Mouse (Mus musculus): Measurements from ENCODE around the gene Dlx2.

Dlx2 gene

DNA sequence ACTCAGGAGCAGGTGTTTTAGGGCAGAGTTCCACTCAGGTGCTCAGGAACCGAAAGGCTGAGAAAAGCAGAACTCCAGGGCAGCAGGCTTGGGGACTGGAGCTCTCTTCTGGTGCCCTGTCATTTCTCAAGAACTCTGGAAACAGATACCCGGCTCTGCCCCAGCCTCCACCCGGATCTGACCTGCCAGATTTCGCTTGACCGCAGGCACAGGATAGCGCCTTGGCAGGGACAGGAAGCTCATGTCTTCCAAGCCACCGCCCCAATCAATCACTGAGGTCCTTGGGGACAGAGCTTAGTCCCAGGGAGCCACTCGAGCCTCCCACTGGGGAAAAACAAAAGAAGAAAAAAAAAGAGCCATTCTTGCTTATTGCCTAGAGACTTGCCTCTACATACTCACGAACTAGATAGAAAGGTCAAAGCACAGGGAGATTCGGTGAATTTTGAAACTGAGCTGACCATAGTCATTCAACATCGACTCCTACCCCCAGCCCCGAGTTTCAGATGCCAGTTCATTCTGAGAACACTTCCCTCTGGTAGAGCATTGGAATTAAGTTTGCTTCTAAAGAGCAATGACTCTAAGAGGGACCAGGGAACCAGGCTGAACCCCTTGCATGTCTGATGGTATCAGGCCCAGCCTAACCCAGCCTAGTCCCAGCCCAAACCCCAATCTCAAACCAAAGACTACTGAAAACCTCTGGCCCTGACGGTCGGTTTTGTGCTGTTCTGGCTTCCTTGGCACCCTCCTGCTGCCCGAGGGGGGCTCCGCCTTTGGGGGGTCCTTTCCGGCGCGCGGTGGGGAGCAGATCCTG lies 12.1 kb downstream of the Dlx2 start:
- DNase-seq: no peak

DNA sequence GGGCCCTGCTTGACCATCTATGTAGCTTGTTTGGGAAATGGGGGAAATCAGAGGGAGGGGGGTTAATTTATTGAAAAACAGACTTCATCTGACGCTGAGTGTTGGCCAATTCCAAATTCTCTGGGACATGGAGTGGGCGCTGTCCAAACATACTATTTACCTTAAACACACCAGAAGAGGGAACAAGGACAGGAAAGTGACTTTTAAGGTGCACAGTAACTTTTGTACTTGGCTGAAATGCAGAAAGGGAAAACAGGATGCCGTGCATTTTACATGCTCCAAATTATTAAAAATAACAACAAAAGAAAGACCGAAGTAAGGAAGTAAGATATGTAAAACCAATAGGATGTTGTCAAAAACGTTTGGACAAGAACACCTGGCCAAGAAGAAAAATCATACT lies 13.5 kb downstream of the Dlx2 start:
- DNase-seq: no peak

DNA sequence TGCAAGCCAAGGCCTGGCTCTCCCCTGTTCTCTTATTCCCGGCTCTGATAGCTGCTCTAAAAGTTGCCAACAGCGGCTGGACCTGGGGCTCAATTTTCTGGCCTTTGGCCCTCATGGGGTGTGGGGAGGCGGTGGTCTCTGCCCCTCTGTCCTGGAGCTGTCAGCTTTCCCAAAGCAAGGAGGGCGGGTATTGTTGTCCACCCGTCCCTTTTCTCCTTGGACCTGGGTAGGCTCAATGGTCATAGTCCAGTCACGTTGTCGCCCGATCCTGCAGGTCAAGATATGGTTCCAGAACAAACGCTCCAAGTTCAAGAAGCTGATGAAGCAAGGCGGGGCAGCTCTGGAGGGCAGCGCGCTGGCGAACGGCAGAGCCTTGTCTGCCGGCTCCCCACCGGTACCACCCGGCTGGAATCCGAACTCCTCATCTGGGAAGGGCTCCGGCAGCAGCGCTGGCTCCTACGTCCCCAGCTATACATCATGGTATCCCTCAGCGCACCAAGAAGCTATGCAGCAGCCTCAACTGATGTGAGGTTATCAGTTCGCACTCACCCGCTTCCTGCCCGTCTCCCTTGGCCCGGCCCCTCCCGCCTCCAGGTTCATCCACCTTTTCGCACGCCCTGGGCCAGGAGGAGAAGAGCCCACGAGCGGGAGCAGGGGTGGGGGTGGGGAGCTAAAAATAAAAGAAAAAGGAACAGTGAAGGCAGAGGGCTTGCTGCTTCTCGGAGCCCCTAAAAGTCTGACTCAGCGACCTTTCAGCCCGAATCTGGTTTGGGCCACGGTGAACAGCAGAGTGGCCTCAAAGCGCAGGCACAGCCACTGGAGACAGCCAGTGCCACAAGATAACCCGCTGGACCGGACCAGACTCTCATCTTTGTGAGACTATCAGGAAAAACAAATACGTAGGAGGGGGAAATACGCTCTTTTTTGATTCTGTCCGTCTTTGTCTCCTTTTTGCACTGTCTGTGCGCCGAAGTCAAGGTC lies 14.3 kb downstream of the Dlx2 start:
- no peak for DNase-seq

DNA sequence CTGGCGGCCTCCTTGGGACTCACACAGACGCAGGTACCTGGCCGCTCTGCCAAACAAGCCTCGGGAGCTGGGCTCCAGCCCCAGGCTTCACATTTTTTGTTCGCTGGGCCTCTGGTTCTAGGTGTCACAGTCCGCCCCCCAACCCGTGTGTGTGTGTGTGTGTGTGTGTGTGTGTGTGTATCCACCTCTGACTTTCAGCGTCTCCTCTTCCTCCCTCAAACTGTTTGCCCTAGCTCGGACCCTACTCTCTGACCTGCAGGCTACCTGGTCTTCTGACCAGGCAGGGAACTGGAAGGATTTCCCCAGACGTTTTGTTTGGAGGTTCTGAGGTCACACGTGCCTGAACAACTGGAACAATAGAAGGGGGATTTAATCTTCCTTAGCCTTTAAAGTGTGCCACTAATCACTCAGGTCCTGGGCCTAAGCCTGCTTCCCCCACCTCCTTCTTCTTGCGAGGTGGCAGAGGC lies 15.4 kb downstream of the Dlx2 start:
- no peak for DNase-seq

DNA sequence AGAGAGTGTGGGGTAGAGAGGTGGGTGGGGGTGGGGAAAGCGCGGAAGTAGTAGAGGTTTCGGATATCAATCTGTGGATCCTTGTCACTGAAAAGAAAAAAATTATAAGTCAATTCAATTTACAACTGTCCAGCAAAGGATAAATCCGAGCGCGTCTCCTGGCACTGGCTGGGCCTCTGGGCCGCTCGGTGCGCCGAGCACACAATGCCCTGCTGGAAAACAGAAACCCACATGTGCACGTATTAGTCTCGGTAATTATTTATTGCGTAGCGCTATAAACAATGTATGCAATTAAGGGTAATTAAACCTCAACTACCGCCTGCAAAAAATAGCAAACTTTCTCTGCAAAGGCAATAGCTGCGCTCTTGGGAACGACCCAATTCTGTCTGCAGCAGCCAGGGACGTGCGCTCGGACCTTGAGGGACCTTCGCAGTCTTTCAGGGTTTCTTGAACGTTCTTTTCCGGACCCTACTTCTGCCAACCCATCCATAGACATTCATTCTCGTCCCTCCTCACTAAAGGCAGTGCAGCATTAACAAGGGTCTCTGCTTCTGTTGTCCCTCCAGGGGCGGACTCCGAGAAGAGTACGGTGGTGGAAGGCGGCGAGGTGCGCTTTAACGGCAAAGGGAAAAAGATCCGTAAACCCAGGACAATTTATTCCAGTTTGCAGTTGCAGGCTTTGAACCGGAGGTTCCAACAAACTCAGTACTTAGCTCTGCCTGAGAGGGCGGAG lies 16.0 kb downstream of the Dlx2 start:
- no peak for DNase-seq

DNA sequence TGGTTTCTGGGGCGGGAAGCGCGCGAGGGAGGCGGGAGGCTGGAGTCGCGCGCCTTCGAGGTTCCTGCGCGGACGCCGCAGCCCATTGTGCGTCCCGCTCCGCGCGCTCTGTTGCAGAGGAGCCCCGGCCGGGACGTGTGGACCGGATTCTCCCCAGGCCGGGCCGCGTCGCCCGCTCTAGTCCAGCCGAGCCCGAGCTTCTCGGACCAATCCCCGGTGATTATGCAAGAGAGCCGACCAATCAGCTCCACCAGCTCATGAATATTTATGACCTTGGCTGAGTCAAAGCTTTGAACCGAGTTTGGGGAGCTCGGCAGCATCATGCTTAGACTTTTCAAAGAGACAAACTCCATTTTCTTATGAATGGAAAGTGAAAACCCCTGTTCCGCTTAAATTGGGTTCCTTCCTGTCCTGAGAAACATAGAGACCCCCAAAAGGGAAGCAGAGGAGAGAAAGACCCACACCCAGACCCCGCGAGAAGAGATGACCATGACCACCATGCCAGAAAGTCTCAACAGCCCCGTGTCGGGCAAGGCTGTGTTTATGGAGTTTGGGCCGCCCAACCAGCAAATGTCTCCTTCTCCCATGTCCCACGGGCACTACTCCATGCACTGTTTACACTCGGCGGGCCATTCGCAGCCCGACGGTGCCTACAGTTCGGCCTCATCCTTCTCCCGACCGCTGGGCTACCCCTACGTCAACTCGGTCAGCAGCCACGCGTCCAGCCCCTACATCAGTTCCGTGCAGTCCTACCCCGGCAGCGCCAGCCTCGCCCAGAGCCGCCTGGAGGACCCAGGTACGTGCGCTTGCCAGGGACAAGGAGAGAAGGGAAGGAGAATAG lies 16.8 kb downstream of the Dlx2 start:
- DNase-seq: peak; percentile 57

DNA sequence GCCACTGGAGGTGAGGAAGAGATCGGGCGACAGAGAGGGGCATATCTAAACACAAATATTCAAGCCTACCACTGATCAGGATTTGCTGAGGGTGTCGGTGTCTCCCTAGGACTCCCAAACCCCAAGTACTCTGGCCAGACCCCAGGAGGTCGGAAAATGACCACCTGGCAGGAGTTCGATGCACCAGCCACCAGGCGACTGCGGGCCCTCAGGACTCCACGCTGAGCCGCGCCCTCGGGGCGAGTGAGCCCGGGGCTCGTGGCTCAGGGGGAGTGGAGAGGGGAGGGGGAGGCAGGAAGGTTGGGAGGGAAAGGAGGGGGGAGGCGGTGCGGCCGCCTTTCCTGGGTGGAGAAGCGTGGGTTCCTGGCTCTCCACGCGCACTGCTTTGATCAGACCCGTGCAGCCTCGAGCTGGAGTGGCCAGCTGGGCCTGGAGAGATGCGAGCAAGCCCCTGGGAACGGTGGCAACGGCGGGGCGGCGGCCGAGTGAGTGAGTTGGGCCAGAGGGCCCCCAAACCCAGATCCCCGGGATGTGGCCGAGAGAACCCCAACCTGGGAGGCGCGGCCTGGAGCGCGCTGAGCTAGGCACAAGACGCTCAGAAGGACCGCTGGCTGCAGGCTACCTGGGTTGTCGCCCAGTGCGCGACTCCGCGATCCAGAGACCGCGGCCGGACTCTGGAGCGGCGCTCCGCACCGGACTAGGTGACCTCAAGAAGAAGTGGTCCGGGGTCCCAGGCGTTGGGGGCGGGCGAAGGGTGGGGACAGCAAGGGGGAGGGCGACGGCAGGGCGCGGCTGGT lies 17.6 kb downstream of the Dlx2 start:
- DNase-seq: no peak

DNA sequence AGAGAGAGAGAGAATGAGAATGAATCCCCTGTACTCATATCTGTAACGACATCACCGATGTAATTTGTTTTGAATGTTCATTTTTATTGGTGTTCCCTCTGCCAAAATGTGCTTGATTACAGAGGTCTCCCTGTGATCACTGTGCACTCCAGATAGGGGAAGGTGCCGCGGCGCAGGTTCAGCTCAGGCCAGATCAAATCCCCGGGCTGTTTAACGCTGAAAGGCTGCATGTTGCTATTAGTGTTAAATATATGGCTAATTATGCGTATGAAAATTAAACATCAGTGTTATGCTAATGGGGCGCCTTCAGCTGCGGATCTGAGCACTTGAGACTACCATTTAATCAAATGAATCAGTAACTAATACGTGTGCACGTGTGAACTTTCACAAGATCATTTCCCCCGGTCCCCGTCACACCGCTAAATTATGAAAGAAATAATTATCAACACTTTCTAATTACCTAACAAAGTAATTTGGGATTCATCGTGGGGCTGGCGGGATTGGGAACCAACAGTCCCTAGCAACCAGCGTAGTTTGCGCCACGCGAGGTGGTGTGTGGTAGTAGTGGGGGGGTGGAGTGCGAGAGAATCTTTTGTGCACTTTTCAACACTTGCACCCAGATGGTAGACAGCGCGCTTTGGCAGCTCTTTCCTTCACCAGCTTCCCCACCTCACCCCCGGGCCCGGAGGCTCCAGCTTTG lies 18.4 kb downstream of the Dlx2 start, which contains the start of gene Dlx1:
Dlx1 (plus strand) TSS at position 100 of the 700 bp plus-strand sequence.
- DNase-seq: no peak

DNA sequence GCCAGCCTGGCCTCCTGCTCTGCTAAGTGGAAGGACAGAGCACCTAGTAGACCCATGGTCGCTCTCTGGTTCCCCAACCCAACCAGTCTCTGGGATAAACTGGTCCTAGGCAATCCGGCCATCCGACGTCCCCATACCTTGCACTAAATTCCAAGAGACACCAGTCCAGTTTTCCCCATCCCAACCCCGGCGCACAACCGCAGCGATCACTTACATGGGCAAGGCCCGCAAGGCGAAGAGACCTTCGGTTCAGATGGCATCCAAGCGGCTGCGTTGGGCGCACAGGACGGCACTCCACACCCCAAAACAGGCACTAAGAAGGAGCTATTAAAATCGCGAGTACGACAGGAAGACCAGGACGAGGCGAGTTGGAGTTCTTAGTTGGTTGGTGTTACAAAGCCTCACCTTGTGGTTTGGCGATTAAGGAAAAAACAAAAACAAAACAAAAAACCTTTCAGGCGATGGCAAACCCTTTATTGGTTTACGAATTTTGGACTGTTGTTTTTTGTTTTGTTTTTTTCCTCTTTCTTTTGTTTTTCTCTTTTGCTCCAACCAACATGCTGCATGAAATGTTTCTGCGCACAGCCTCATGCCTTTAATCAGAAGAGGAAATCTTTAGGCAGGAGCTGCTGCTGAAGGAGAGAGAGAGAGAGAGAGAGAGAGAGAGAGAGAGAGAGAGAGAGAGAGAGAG lies 19.1 kb downstream of the Dlx2 start:
- no peak for DNase-seq

DNA sequence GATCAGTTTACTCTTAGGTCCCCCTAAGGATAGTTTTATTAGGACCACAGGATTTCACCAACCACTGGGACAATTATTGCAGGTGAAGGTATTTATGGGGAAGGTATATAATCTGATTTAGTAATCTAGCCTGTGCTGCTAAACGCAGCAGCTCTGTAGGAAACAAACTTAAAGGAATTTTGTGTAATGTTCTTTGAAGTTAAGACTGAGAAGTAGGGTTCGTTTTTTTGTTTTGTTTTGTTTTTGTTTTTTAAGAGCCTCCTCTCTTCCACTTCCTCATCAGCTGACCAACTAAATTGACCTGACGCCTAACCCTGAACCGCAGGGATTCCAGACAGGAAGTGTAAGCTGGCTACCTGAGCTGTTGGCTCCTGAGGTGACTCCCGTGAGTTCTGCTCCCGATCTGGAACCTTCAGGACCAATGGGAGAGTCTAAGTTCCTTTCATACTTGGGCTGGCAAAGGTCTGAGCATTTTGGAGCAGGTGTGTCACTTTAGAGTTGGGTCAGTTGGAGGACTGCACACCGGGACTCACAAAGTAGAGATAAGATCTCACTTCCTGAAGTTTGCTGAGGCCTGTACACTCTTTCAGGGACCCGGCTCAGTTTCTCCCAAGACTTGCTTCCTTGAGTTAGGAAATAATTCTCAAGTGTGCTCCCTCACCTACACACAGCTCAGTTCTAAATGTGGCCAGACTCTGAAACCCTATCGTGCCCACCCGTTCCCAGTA lies 19.8 kb downstream of the Dlx2 start:
- DNase-seq: no peak

DNA sequence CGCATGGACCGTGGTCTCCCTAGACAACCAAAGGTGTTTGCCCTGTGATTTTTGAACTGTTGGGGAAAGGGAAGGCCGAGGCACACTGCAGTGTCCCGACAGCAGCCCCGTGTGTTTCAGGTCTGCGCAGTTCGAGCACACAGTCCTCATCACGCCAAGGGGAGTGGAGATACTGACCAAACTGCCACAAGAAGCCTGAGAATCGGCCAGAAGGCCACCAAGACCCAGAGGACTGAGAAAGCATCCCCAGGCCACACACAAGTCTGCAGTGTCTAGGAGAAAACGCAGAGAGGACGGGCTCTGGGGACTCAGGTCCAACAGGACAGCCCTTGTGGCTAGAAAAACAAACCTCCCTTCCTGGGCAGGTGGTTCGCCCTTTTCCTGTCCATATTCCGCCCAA lies 21.8 kb downstream of the Dlx2 start:
- DNase-seq: no peak

DNA sequence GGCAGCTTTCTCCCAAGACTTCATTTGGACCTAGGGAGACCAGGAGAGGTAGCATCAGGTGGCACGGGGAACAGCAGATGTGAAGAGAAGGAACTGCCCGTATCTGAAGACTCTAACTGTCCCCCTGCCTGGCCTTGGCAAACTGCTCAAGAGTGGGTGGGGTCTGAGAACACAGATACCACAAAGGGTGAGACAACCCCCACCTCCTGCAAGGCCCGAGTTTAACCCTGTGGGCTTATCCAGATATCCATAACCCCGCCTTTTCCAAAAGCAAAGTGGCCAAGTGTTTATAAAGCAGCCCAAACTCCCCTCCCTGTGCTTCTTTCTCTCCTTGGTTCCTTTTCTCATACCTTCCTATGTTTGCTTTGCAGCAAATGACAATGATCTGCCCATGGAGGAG lies 23.1 kb downstream of the Dlx2 start:
- no peak for DNase-seq

DNA sequence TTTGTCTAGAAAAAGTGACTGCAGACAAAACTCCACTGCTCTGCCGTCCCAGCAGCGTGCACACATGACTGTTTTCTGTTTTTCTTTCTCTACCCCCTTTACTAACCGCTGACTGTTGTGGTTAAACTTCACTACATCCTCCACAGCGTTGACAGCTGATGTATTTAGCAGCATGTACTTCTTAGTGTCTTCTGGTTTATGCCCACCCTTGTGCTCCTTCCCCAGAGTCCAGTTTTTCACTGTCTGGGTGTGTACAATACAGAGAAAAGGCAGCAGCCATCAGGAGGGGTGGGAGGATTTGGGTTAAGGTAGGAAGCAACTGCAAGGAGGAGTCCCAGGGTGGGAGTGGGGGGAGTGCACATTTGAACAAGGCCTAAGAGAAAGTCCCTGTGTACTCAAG lies 23.7 kb downstream of the Dlx2 start:
- no peak for DNase-seq

DNA sequence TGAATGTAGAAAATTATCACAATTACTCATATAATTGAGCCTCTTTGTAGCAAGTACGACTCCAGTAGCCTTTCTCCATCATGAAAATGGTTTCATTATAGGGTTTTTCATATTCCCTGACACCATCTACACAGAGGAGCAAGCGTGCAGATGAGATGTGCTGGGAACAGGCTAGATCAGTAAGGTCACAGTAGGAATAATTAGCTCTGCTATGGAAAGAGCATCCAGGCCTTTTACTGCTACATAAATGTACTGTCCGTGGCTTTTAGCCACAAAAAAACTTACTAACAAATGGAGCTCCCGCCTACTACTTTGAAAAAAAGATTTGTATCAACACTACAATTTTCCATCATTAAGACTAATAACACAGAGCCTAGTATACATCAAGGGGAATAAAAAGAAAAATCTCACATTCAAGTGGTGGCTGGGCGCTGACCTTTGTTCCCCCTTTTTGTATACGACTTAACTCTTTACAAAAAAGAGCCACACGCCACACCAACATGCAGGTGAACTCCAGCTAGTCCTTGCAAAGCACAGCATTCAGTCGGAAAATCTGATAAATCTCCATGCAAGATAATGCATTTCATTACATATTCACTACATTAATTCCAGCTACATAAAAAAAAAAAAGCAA lies 29.0 kb downstream of the Dlx2 start:
- no peak for DNase-seq

DNA sequence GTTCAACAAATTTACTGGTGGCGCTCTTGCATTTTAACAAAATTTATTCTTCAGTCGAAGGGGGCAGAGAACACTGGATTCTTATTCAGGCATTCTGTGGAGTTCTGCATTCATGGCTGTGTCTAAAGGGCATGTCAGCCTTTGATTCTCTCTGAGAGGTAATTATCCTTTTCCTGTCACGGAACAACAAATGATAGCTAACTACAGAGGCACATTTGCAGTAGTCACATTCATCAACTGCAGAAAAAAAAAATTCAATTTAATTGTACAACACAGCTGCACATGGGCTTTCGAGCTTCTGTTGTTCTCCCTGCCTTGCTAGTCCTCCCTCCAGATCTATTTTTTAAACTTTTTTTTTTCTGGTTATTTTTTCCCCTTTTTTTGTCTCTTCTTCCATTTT lies 29.6 kb downstream of the Dlx2 start:
- DNase-seq: no peak

DNA sequence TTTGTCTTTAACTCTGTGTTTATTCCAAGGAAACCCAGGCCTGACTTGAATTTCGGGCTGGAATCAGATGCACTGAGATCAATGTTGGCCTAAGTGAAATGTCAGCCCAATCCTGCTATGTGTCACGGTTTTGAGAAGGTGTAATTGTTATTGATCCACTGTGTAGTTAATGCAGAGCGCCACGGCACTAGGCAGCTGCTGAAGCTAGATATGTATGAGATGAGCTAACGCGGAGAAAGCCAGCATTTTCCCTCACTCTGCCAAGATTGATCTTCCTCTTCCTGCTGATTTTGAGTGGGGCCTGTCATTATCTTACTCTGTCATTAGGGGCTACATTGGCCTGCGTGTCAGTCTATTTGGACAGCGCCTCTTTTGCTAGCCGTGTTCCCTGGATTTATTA lies 34.2 kb downstream of the Dlx2 start:
- DNase-seq: no peak

DNA sequence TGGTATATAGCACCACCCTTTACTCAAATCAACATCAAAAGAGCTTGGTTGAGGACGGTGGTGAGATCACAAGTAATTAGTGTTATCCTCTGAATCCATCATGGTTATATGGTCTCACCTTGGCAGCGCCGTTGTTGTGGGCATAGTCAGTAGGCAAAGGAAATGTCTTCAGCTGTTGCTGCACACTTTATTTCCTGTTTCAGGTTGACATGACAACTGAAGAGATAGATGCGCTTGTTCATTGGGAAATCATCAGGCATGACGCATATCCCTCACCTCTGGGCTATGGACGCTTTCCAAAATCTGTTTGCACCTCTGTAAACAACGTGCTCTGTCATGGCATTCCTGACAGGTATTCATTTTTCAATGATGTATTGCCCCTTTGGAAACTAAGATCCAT lies 35.3 kb downstream of the Dlx2 start:
- DNase-seq: no peak

DNA sequence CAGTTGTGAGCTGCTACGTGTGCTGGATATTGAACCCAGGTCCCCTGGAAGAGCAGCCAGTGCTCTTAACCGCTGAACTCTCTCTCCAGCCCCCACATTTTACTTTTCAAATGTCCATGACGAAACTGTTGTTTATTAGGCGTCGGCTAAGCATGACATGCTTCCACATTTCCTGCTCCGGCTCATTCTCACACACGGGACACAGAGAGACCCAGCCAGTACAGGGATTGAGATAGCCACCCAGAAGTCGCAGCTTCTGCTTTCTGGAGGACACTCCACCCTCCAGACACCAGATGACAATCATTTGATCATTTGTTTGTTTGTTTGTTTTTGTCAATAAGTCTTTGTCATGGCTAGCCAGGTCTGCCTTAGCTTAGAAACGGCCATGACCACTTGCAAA lies 41.7 kb downstream of the Dlx2 start:
- no peak for DNase-seq
